Comparison of ENCODE assay signal across 15 mouse cellular contexts in the genomic region with DNA sequence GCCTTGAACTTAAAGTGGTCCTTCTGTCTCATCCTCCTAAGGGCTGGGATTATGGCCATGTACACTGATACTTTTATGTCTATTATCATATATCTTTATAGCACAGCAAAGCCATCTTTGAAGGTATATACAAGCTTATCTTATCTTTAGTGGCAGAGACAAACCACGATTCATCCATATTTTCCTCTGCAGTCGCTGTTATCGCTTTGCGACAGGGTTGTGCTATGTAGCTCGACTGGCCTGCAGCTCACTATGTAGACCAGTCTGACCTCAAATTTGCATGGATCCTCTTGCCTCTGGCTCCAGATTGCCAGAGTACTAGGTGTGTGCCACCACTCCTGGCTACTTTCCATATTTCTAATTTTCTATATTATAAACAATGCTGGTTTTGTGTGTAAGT. TPM values are rescaled to one million over a fixed set of nuclear protein-coding genes. Genes with fewer than 3 reads are reported as not detected.
"Had no signal": no experiment of that assay in that cellular context is flagged by ENCODE, and none has a peak within 500 bp of the region (broad histone marks: within the 10 kb centered on the region; RNA-seq: fewer than 3 reads in every experiment).

No protein-coding gene starts in this region.

- H3K27me3 ChIP-seq: midbrain, embryonic 13.5 days; midbrain, embryonic 15.5 days; neural tube, embryonic 12.5 days; stomach, embryonic 15.5 days had no signal

- H3K36me3 ChIP-seq: midbrain, embryonic 13.5 days; midbrain, embryonic 15.5 days; neural tube, embryonic 12.5 days; stomach, embryonic 15.5 days had no signal

- H3K4me3 ChIP-seq: midbrain, embryonic 13.5 days; midbrain, embryonic 15.5 days; neural tube, embryonic 12.5 days; stomach, embryonic 15.5 days had no signal

- ATAC-seq: midbrain, embryonic 13.5 days; midbrain, embryonic 15.5 days had no signal

- H3K9me3 ChIP-seq: midbrain, embryonic 13.5 days; midbrain, embryonic 15.5 days; neural tube, embryonic 12.5 days; stomach, embryonic 15.5 days had no signal

- H3K4me1 ChIP-seq: midbrain, embryonic 13.5 days; midbrain, embryonic 15.5 days; neural tube, embryonic 12.5 days; stomach, embryonic 15.5 days had no signal

- DNase-seq: lung, adult 18-20 months; lung, embryonic 14.5 days; lung, postnatal 10 days; lung, postnatal 36 days; right cerebral cortex, postnatal 14 days; right cerebral cortex, postnatal 4 days; thymus, adult 2 months; thymus, postnatal 25 days; thymus, postnatal 4 days had no signal

RNA-seq across cellular contexts. Expression of gene Ihh, which starts 47.7 kb away (rescaled TPM):
- total RNA-seq: monocyte, adult 5-6 weeks; neutrophil, adult 5-6 weeks had no signal
